Mouse (Mus musculus) lung, embryonic 14.5 days (tissue): ENCODE measurements around the gene Olfr519. TPM values are rescaled to one million over a fixed set of nuclear protein-coding genes. Genes with fewer than 3 reads are reported as not detected.

ENCODE experiments used
- ATAC-seq: fragments of 200-750 bp; cut with Nextera tagmentation; 2 replicates; pipeline ENCODE4 v1.8.0; 2017; ENCODE audit warnings: mild to moderate bottlenecking, moderate TSS enrichment, moderate library complexity; ENCODE audit not compliant: insufficient read depth
- DNase-seq: peaks from one replicate; pipeline ENCODE4 v3.0.0-alpha.2; 2015
- H3K27ac ChIP-seq: fragments of 300-500 bp; sonication (generic); 2 replicates; pipeline ENCODE4 v1.5.1; 2014; ENCODE audit warnings: low read depth, mild to moderate bottlenecking, moderate library complexity
- H3K27me3 ChIP-seq: fragments of 300-500 bp; sonication (generic); 2 replicates; pipeline ENCODE4 v1.6.1; 2014; ENCODE audit warnings: low read length, control low read depth; ENCODE audit not compliant: insufficient read depth
- H3K36me3 ChIP-seq: fragments of 300-500 bp; sonication (generic); 2 replicates; pipeline ENCODE4 v1.6.1; 2014; ENCODE audit warnings: control low read depth; ENCODE audit not compliant: insufficient read depth
- H3K4me1 ChIP-seq: fragments of 300-500 bp; sonication (generic); 2 replicates; pipeline ENCODE4 v1.6.1; 2014; ENCODE audit warnings: antibody characterized with exemption, control low read depth; ENCODE audit not compliant: insufficient read depth
- H3K4me2 ChIP-seq: fragments of 300-500 bp; sonication (generic); 2 replicates; pipeline ENCODE4 v1.6.1; 2014; ENCODE audit warnings: mild to moderate bottlenecking
- H3K4me3 ChIP-seq: fragments of 300-500 bp; sonication (generic); 2 replicates; pipeline ENCODE4 v1.5.1; 2014; ENCODE audit warnings: low read depth, low read length
- H3K9ac ChIP-seq: fragments of 300-500 bp; sonication (generic); 2 replicates; pipeline ENCODE4 v1.6.1; 2014
- H3K9me3 ChIP-seq: fragments of 300-500 bp; sonication (generic); 2 replicates; pipeline ENCODE4 v1.6.1; 2016; ENCODE audit warnings: low read depth, low read length, control low read depth
- CTCF ChIP-seq: IDR thresholded peaks from 2 replicates; pipeline ENCODE4 v1.5.1; 2016; ENCODE audit warnings: antibody characterized with exemption, low read depth
- WGBS: fragments of 180-500 bp; shearing (Covaris S2); extraction: QIAGEN DNeasy Blood & Tissue Kit; methylation state at CpG from one replicate; pipeline ENCODE4 v1.1.7; 2014; 5-methylcytosine and 5-hydroxymethylcytosine counted together
- polyA plus RNA-seq: library from polyadenylated mRNA; unstranded; fragments of >200 nt; fragmentation: Nextera tagmentation; extraction: Ambion mirVana; gene quantifications from 2 replicates; pipeline ENCODE4 v1.2.1, GENCODE M21; 2014

The Olfr519 gene
- polyA plus RNA-seq, 1 experiment from 2014 or later, result not detected

- no peaks in the 10 kb centered on the region for H3K27me3 ChIP-seq
- 51% methylated on average over 6 of the region's 6 CpGs for WGBS
- ATAC-seq (no peak), DNase-seq (no peak)
- H3K4me2 ChIP-seq, result no peak within 1 kb of the TSS
- H3K4me3 ChIP-seq, result no peak within 1 kb of the TSS
- no peak within 1 kb of the TSS for H3K27ac ChIP-seq
- no peaks in the 10 kb centered on the region for H3K36me3 ChIP-seq
- no peaks in the 10 kb centered on the region for H3K4me1 ChIP-seq
- no peak within 1 kb of the TSS for H3K9ac ChIP-seq
- H3K9me3 ChIP-seq, result no peaks in the 10 kb centered on the region
- TF ChIP-seq CTCF, result no peak
These were observed 35.6 kb upstream of the Olfr519 start, which contains the start of gene Nlrp10 for GRCm38 (mm10) chr7:108929726-108930393. Gene Nlrp10 (minus strand): TSS chr7:108930178.

GRCm38 (mm10) chr7:108928280-108929188, 34.3 kb upstream of the Olfr519 start:
- no peak for TF ChIP-seq CTCF
- ATAC-seq, result no peak
- H3K27me3 ChIP-seq, result no peaks in the 10 kb centered on the region
- DNase-seq, result no peak
- H3K9ac ChIP-seq, result no peak overlapping the region
- H3K27ac ChIP-seq, result no peak overlapping the region
- H3K36me3 ChIP-seq, result no peaks in the 10 kb centered on the region
- H3K4me3 ChIP-seq, result no peak overlapping the region
- no peak overlapping the region for H3K4me2 ChIP-seq
- WGBS, result 75% methylated on average over 11 of the region's 11 CpGs
- no peaks in the 10 kb centered on the region for H3K4me1 ChIP-seq
- H3K9me3 ChIP-seq, result no peaks in the 10 kb centered on the region

- no peak for ATAC-seq
- Histone ChIP-seq H3K4me1 (no peaks in the 10 kb centered on the region), H3K36me3 (no peaks in the 10 kb centered on the region), H3K9me3 (no peaks in the 10 kb centered on the region), H3K4me2 (no peak overlapping the region), H3K27ac (no peak overlapping the region), H3K9ac (no peak overlapping the region), H3K4me3 (no peak overlapping the region), H3K27me3 (no peaks in the 10 kb centered on the region)
- no peak for DNase-seq
- no peak for TF ChIP-seq CTCF
- WGBS, result 64% methylated on average over 4 of the region's 4 CpGs
These were observed 32.8 kb upstream of the Olfr519 start for GRCm38 (mm10) chr7:108927043-108927442.

DNA sequence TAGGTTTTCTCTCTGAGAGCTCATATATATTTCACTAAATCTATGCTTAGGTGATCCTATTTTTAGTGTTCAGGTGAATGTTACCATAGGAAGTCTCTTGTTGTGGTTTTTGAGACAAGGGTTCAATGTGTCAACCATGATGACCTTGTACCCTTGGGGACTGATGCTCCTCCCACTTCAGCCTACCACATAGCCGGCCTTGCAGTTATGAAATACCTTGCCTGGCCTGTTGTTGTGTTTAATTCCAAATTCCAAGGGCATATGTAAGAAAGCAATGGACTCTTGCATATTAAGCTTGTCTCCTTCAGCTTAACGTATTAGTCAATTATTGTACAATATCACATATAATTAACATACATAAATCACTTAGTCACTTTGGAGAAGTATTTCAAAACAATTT, 9.7 kb upstream of the Olfr519 start:
- WGBS, result 74% methylated on average over 2 of the region's 2 CpGs
- H3K4me3 ChIP-seq, result no peak overlapping the region
- no peak for TF ChIP-seq CTCF
- DNase-seq (no peak), ATAC-seq (no peak)
- H3K4me1 ChIP-seq, result no peaks in the 10 kb centered on the region
- H3K27ac ChIP-seq, result no peak overlapping the region
- H3K4me2 ChIP-seq, result no peak overlapping the region
- H3K9ac ChIP-seq, result no peak overlapping the region
- H3K27me3 ChIP-seq, result no peaks in the 10 kb centered on the region
- no peaks in the 10 kb centered on the region for H3K9me3 ChIP-seq
- no peaks in the 10 kb centered on the region for H3K36me3 ChIP-seq

DNA sequence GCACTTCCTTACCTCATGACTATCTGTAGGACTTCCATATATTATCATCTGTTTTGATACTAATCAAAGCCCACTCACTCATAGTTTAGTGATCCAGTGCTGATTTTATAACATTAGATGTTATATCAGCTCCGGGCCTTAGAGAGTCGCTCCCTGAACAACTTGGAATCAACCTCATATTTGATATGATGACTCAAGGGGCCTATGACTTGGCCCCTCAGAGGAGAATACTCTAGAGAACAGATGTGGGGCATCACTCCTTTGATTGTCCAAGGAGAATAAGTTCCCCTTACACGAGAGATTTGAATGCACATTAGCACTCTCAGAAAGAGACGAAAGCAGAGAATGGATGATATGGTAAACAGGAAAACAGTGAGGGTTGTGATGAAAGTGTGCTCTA, 9.3 kb downstream of the Olfr519 start, which contains the start of gene Olfr518:
TSS of gene Olfr518 (minus strand) at position 101 of the 400 bp plus-strand sequence.
- H3K27ac ChIP-seq, result no peak within 1 kb of the TSS
- 73% methylated on average over 4 of the region's 4 CpGs for WGBS
- H3K36me3 ChIP-seq, result no peaks in the 10 kb centered on the region
- H3K27me3 ChIP-seq, result no peaks in the 10 kb centered on the region
- H3K9ac ChIP-seq, result no peak within 1 kb of the TSS
- H3K4me1 ChIP-seq, result no peaks in the 10 kb centered on the region
- no peak within 1 kb of the TSS for H3K4me3 ChIP-seq
- no peaks in the 10 kb centered on the region for H3K9me3 ChIP-seq
- ATAC-seq (no peak), DNase-seq (no peak)
- TF ChIP-seq CTCF, result no peak
- H3K4me2 ChIP-seq, result no peak within 1 kb of the TSS

GRCm38 (mm10) chr7:108872279-108872678, 21.9 kb downstream of the Olfr519 start, which contains the start of gene Olfr517:
Gene Olfr517 (minus strand): TSS chr7:108872379.
- no peaks in the 10 kb centered on the region for H3K9me3 ChIP-seq
- no peaks in the 10 kb centered on the region for H3K27me3 ChIP-seq
- WGBS, result 60% methylated on average over 2 of the region's 2 CpGs
- no peaks in the 10 kb centered on the region for H3K4me1 ChIP-seq
- DNase-seq (no peak), ATAC-seq (no peak)
- no peak for TF ChIP-seq CTCF
- no peak within 1 kb of the TSS for H3K27ac ChIP-seq
- no peak within 1 kb of the TSS for H3K4me3 ChIP-seq
- no peak within 1 kb of the TSS for H3K9ac ChIP-seq
- no peak within 1 kb of the TSS for H3K4me2 ChIP-seq
- H3K36me3 ChIP-seq, result no peaks in the 10 kb centered on the region

DNA sequence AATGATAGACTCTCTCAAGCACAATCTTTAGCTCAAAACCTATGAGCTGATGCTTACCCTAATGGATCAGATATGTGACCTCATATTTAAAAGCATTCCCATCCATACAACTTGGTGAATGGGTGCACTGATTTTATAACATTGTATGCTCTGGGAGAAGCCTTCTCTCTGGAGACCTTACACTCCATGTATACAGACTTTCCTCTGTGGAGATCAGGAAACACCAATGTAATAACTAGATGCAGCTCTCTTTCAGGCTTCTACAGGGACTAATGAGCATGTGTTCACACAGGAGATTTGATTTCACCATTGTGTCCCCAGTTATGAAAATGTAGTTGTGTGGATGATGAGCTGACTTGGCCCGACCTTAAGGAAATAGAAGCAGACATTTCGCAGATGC, 43.8 kb downstream of the Olfr519 start, which contains the start of gene Olfr516:
TSS of gene Olfr516 (minus strand) at position 101 of the 400 bp plus-strand sequence.
- ATAC-seq, result no peak
- Histone ChIP-seq H3K27me3 (no peaks in the 10 kb centered on the region), H3K4me2 (no peak within 1 kb of the TSS), H3K9me3 (no peaks in the 10 kb centered on the region), H3K4me1 (no peaks in the 10 kb centered on the region), H3K4me3 (no peak within 1 kb of the TSS), H3K9ac (no peak within 1 kb of the TSS), H3K36me3 (no peaks in the 10 kb centered on the region), H3K27ac (no peak within 1 kb of the TSS)
- TF ChIP-seq CTCF, result no peak
- DNase-seq, result no peak
- WGBS, result 84% methylated on average over 2 of the region's 2 CpGs

Other genes starting within 250 kb of the Olfr519 start
- 0.05 TPM in 1 of 2 replicates, not detected in the other for gene Olfr509, start 242.5 kb downstream of the Olfr519 start, polyA plus RNA-seq
- gene Olfr510, start 228.0 kb downstream of the Olfr519 start, polyA plus RNA-seq, result not detected in 2 replicates
- not detected in 2 replicates for gene Olfr512, start 181.1 kb downstream of the Olfr519 start, polyA plus RNA-seq
- gene Olfr513, start 143.4 kb downstream of the Olfr519 start, polyA plus RNA-seq, result not detected in 2 replicates
- gene Olfr514, start 68.4 kb downstream of the Olfr519 start, polyA plus RNA-seq, result not detected in 2 replicates
- not detected in 2 replicates for gene Olfr516, start 43.9 kb downstream of the Olfr519 start, polyA plus RNA-seq
- not detected in 2 replicates for gene Olfr517, start 22.0 kb downstream of the Olfr519 start, polyA plus RNA-seq
- gene Olfr518, start 9.4 kb downstream of the Olfr519 start, polyA plus RNA-seq, result not detected in 2 replicates
- 0.22 and 0.65 TPM in 2 replicates for gene Nlrp10, start 35.8 kb upstream of the Olfr519 start, polyA plus RNA-seq
- gene Eif3f, start 40.0 kb upstream of the Olfr519 start, polyA plus RNA-seq, result 108 and 119 TPM in 2 replicates
- gene Tub, start 55.9 kb upstream of the Olfr519 start, polyA plus RNA-seq, result 2.0 and 2.2 TPM in 2 replicates
- gene Ric3, start 188.9 kb upstream of the Olfr519 start, polyA plus RNA-seq, result 1.1 and 1.7 TPM in 2 replicates